Mouse (Mus musculus): ENCODE data around the gene Nudt21.

The Nudt21 gene

DNA sequence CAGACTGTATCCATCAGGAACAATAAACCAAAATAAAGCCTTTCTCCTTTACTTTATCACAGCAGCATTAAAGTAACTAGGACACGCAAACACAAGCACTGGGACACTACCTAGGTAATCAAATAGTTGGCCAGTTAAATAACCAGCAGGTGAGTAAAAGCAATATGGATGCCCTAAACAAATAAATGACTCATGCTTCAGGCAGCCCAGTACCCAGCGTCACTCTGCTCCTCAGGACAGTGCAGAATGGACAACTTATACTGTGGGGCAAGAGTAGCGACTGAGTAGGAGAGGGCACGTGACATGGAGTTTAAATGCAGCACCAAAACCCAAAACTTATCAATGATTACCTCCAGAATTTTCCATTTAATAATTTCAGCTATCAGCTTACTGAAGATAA lies 47.1 kb downstream of the Nudt21 start:
- no peak for DNase-seq

DNA sequence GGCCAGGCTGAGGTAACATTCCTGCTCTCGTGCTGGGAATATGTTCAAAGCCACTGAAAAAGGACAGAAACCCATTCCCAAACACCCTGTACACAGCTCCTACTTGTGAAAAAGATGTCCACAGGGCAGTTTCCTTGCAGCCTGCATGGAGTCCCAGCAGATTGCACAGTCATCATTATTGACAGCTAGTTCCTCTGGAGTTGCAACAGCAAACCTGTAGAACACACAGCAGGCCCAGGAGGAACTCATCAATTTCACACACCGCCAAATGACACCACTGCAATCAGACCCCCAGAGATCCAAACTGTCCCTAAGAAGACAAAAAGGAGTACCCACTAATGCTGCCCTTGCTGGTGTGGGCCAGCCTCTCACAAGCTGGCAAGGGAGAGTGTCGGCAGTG lies 52.1 kb downstream of the Nudt21 start:
- DNase-seq: no peak

DNA sequence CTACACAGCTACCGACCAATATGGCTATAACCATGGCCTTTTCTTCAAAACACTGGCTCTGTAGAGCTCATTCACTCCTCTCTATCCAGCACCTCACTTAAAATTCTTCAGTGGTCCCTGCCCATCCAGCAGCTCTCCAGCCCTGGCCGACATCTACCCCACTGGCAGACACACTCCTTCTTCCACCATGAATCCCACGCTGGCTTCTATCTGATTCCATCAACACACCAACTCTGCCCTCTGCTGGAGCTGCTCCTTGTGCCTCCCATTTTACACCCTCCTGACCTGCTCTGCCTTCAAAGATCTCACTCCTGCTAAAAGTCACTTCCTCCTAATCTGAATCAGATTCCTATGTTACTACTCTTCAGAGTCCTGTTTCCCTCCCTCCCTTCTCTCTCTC lies 53.0 kb downstream of the Nudt21 start:
- no peak for DNase-seq

DNA sequence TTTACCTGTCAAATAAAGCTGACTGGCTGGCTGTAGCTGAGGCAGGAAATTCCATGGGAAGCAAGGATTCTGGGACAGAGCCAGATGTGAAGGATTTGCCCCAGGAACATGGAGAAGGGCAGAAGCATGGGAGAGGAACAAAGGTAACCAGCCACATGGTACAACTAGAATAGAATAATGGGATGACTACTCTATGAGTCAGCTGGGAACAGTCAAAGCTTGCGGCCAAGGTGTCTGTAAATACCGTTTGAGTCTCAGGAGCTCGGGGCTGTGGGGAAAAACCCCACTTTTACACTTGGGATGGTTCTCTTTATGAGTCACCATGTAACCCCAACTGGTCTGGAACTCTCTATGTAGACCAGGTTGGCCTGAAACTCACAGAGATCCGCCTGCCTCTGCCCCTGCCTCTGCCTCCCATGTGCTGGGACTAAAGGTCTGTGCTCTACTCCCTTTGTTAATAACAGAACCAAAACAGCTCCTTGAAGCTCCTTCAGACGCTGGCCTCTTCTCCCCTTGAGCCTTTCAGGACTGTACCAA lies 55.1 kb downstream of the Nudt21 start:
- no peak for DNase-seq

DNA sequence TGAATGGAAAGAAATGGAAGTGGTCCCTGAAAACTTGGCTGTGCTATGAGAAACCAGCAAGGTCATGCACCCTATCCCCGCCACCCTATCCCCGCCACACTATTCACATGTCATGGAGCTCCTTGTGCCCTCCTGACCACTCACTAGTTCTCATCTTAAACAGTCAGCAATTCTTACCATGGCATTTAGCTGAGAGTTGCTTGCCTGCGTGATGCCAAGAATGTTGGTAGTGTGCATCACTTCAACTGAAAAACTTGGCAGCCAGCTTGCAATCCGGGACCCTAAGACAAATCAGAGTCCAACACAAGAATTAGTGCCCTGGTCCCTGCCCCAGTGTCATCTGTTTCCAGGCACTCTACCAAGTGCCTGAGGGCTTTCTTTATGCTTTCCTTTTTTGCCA lies 56.7 kb downstream of the Nudt21 start:
- no peak for DNase-seq

DNA sequence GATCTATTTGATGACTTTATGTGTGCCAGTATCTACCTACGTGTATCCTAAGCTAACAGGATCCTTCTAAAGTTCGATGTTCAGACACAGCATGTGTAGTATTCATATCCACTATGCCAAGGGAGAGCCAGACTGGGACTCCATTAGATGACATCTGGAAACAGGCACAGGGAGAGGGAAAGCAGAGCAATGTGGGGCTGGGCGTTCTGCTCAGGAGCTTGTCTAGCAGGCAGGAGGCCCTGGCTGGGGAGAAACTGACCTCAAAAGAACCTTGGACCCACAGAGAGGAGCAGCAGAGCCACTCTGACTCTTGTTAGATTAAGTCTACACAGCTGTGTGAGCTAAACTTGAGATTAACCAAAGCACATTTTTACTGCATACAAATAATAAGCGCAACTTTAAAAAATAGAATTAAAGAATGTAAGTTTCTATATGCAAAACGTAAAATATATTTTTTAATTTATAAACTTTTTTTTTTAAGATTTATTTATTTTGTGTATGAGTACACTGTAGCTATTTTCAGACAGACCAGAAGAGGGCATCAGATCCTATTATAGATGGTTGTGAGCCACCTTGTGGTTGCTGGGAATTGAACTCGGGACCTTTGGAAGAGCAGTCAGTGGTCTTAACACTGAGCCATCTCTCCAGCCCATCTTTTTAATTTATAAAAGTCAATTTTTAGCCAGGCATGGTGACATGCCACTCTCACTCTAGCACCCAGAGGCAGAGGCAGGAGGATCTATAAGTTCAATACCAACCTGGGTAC lies 60.2 kb downstream of the Nudt21 start:
- DNase-seq: no peak

DNA sequence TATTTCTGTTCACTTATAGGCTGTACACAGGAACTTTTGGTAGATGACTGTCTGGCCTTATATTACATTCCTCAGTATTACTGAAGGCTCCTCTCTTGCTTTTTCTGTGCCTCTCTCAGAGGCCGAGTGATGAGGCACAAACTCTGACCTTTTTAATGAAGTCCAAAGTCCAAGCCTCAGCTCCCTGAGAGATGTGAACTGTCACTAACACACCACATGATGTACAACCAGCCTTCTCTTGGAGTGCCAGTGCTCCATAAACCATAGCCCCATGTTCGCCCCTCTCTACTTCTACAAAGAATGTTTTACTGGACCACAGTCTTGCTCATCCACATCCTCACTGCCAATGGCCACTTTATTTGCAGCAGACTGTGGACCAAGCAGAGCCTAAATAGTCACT lies 61.5 kb downstream of the Nudt21 start:
- DNase-seq: no peak

DNA sequence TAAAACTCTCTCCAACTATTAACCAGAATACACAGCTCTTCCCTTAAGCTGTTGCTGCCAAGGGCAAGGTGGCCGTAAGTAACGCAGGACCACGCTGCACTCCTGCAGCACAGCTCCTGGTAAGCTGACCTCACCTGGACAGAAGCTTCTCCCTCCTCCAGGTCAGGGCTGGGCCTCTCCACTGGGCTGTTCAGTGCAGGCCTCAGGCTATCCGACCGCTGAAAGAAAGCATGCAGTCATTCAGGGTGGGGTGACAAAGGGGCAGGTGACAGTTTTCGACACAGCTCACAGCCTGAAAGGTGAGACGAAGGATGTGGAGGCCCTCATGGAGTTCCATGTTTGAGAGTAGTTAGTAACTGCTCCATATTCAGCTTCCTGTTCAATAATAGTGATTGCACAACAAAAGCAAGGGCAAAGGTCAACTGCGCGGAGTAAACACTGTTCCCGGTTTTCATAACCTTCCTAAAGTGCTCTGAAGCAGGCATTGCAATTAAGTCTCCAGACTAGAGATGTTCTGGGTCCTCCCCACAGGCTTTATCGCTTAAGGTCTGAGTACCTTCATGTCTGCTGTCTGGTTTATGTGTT lies 62.1 kb downstream of the Nudt21 start:
- no peak for DNase-seq

DNA sequence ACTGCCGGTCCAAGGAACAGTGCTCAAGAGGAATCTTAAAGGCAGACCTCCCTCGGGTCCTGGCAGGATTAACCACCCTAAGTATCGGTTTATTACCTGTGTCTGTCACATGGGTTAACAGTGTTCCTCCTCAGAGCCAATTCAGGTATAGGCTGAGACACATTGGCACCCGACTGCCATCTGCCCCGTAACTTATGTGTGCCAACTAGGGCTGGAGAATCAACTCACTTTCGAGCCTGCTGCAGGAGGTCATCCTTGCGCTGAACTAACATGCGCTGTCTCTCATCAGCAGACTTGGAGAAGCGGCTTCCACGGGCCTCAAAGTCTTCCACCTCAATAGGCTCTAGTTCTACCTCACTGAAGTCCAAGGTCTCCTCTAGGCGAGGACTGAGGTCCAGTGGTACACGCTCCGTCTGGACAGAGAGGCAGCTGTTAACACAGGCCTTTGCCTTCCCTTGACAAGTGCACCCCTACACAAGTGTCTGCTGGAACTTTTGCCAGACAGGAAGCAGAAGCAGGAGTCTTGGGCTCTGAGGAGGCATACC lies 62.9 kb downstream of the Nudt21 start:
- no peak for DNase-seq

DNA sequence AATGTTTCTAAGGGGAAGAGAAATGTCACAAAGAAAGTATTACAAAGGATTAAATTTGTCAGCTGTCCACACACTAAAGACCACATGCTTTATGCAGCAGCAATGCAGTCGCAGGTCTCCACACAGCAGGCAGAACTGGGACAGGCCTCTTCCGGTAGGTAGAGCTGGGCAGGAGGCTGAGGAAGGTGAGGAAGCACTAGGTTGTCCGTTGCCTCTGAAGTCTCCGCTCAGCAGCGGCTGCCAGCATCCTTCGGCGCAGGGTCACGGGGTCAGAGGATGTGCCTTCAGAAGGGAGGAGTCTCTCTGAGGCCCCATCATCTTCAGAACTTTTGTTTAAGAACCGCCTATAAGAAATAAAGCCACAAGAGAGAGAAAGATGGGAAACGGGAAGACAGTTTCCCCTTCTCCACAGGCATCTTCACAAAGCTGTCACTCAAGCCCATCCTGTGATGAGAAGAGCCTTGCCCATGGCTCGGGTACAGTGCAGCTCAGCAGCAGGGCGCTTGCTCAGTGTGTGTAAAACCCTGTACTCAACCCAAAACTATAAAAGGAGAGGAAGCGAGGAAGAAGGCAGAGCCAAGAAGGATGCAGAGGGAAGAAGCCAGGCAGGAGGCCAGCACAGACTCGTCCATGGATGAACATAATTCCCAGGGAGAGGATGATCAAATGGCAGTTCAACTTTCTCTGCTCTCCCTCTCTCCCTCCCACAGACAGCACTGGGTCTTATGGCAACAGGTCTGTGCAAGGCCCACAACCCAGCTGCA lies 63.7 kb downstream of the Nudt21 start:
- DNase-seq: no peak

DNA sequence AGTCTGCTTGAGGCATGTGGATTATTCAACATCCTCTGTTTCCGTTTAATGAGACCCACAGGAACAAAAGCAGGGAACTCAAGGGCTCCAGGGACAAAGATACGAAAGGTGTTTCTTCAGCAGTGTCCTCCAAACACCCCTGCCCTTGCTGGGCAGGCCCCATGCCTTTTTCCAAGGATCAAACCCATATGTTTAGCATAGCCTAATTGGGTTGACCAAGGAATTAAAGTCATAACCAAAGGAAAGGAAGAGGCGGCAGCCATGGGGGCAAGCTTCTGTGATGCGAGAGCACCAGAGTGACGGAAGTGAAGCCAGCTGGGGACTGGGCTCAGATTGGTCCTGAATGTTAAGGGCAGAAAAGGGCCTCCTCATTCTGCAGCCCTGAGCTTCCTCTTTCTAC lies 64.6 kb downstream of the Nudt21 start:
- no peak for DNase-seq

DNA sequence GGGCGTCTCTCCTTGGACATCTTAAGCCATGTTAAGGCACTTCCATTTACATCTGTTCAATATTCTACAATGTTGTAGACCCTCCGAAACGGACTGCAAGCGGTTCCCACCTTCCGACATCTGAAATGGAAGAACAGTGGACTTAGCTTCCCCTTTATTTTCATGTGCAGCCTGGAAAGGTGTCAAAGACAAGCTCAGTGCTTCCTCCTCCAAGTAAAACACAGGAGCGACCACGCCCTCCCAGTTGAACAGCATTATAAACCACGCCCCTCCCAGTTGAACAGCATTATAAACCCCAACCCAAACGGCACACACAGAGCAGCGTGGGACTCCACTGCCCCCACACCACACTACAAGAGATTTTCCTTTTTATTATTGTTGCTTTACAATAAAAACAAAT lies 65.4 kb downstream of the Nudt21 start:
- DNase-seq: no peak

DNA sequence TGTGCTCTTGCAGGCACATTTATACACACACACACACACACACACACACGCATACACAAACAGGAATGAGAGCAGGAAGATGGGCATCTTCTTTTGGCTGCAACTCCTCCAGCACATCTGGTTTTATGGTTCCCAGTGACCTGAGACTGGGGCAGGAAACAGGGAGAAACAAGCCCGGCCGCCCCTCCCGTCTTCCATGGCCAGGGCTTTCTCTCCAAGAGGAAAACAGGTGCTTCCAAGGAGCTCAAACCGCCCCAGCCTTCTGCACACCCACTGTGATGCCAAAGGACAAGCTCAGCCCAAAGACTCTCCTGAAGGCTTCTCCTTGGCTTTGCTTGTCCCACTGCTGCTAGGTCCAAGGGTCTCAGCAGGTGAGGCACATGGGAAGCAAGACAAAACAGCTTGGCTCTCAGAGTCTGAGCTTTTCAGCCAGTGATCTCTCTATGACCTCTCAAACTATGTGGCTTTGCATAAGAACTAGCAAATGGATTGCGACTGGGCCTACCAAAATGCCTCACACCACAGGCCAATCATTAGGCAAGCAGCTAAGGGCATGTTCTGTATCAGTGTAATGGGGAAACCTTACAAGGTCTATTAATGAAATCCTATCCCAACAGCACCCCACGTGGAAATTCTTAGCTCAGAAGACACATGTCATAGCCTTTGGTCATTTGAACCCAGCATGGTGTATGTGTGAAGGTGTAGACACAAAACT lies 67.0 kb downstream of the Nudt21 start:
- no peak for DNase-seq

DNA sequence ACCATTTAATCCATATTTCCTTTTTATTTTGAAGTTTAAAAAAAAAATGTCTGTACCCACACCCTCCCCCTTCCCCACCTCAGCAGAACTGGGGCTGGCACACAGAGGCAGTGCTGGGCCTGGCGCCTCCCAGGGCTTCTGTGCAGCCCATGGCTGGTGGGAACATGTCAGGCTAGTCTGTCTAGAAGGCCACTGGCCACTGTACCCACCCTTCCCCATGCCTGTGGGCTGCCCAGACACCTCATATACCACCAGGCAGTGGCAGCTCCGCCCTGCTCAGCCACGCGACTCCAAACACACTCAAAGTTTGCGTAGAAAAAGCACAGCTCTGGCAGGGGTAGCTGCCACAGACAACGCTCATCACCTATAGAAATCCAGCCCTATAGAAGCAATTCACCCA lies 68.5 kb downstream of the Nudt21 start:
- DNase-seq: no peak

All from thymus, postnatal 14 days (tissue).